Mouse (Mus musculus) G1E (cell line): Measurements from ENCODE around the gene Mns1. TPM values are rescaled to one million over a fixed set of nuclear protein-coding genes. Genes with fewer than 3 reads are reported as not detected.

Experiments
- ATAC-seq: 2 replicates; pipeline ENCODE4 v1.8.0; 2016; ENCODE audit warnings: mild to moderate bottlenecking; ENCODE audit not compliant: insufficient number of reproducible peaks, poor library complexity, low FRiP score, severe bottlenecking; ENCODE audit errors: extremely low read depth
- DNase-seq: peaks from one replicate; pipeline ENCODE4 v3.0.0; 2012; ENCODE audit warnings: low spot score
- H3K27me3 ChIP-seq: 2 replicates; pipeline ENCODE4 v1.6.1; 2012; ENCODE audit warnings: mild to moderate bottlenecking, low read length, inconsistent platforms; ENCODE audit not compliant: insufficient read depth
- H3K36me3 ChIP-seq: replicated peaks from 2 replicates; pipeline ENCODE3; 2012; ENCODE audit warnings: mild to moderate bottlenecking, inconsistent platforms
- H3K4me1 ChIP-seq: 2 replicates; pipeline ENCODE4 v1.6.1; 2012; ENCODE audit warnings: low read depth, low read length, inconsistent platforms, mixed read lengths; ENCODE audit not compliant: insufficient read depth
- H3K4me3 ChIP-seq: 2 replicates; pipeline ENCODE4 v1.5.1; 2012; ENCODE audit warnings: low read depth, mild to moderate bottlenecking, inconsistent platforms, low read length, moderate library complexity, mixed read lengths
- H3K9me3 ChIP-seq: replicated peaks from 2 replicates; pipeline ENCODE4 v1.6.1; 2012; ENCODE audit warnings: inconsistent platforms
- CTCF ChIP-seq: IDR thresholded peaks from 2 replicates; pipeline ENCODE4 v1.5.1; 2012; ENCODE audit warnings: low read depth, low read length, inconsistent platforms, mixed read lengths
- GATA1 ChIP-seq: IDR thresholded peaks from 2 replicates; pipeline ENCODE4 v1.6.1; 2012; ENCODE audit warnings: borderline replicate concordance, low read length, inconsistent platforms, mixed read lengths
- GATA2 ChIP-seq: IDR thresholded peaks from 2 replicates; pipeline ENCODE4 v1.6.1; 2012; ENCODE audit warnings: low read depth, low read length, inconsistent platforms, borderline replicate concordance
- POLR2AphosphoS5 ChIP-seq: IDR thresholded peaks from 2 replicates; pipeline ENCODE4 v1.6.1; 2012; ENCODE audit warnings: low read depth, low read length, inconsistent platforms; ENCODE audit not compliant: insufficient replicate concordance
- TAL1 ChIP-seq: conservative IDR thresholded peaks from 2 replicates; pipeline ENCODE4 v1.6.1; 2012; ENCODE audit warnings: low read depth, low read length, inconsistent platforms, mixed read lengths
- polyA plus RNA-seq: library from polyadenylated mRNA; stranded (reverse); fragments of >175 nt; gene quantifications from 2 replicates; pipeline ENCODE4 v1.2.3, GENCODE M21; 2012
- total RNA-seq, 2 experiments: library from RNA; stranded (forward) in 1 of 2; stranded (reverse) in 1 of 2; fragments of 200-1000 nt in 1 of 2; fragments of >200 nt in 1 of 2; fragmentation: Nextera tagmentation in 1 of 2; gene quantifications; 2 replicates each; pipeline ENCODE4 v1.2.3; 2014 to 2017

Gene Mns1
- total and polyA plus RNA-seq, 3 experiments, result 33.2 to 357 (median 138) TPM

DNA sequence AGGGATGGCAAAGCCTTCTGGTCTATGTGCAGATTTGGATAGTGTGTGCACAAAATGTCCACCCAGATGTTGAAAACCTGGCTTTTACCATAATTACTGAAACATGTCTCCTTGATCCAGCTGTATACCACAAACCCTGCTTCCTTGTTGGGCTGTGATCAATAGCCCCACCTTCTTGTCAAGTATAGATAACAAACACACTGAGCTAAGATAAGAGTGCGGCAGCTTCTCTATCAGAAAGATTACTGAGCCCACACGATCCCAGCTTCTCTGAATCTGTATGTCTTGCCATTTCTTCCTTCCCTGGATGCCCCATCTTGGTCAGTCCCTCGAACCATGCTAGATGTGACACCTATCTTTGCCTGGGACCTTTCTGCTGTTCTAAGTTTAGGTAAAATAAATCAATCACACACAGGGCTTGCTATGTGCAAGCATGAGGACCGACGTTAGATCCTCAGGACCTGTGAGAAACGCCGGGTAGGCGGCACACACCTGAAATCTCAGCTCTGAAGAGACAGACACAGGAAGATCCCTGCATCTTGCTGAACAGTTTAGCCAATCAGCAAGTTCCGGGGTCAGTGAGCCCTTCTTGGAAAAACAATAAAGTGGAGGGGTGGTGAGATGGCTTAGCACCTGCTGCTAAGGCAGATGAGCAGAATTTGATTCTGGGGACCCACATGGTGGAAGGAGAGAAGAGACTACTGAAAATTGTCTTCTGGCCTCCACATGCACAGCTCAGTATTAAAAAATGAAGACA lies 31.8 kb upstream of the Mns1 start:
- Histone ChIP-seq H3K27me3 (no peaks in the 10 kb centered on the region), H3K9me3 (no peaks in the 10 kb centered on the region; the same call in 1 of the 2 replicates), H3K4me1 (peaks cover 63% of the 10 kb centered on the region), H3K4me3 (no peak overlapping the region; the same call in 1 of the 2 replicates), H3K36me3 (no peaks in the 10 kb centered on the region)
- DNase-seq (peak; percentile 50), ATAC-seq (peak; percentile 25)
- TF ChIP-seq TAL1 (peak; percentile 83), GATA2 (no peak)

GRCm38 (mm10) chr9:72408131-72408586 lies 29.7 kb upstream of the Mns1 start:
- Histone ChIP-seq H3K36me3 (no peaks in the 10 kb centered on the region), H3K27me3 (no peaks in the 10 kb centered on the region), H3K4me3 (peak overlapping the region; percentile 65), H3K4me1 (peaks cover 78% of the 10 kb centered on the region), H3K9me3 (no peaks in the 10 kb centered on the region; the same call in 1 of the 2 replicates)
- no peak for TF ChIP-seq GATA2
- peak; percentile 83 for TF ChIP-seq CTCF
- ATAC-seq (no peak), DNase-seq (peak; percentile 56)

- peak; percentile 73 for ATAC-seq
- Histone ChIP-seq H3K4me3 (peak overlapping the region; percentile 62), H3K9me3 (no peaks in the 10 kb centered on the region; the same call in 1 of the 2 replicates), H3K36me3 (no peaks in the 10 kb centered on the region), H3K4me1 (peaks cover 81% of the 10 kb centered on the region), H3K27me3 (no peaks in the 10 kb centered on the region)
- peak; percentile 47 for DNase-seq
- TF ChIP-seq POLR2AphosphoS5 (no peak), GATA2 (no peak), TAL1 (peak; percentile 76), CTCF (no peak)
These were observed 28.2 kb upstream of the Mns1 start for GRCm38 (mm10) chr9:72409381-72410225.

GRCm38 (mm10) chr9:72411746-72412145 lies 26.1 kb upstream of the Mns1 start:
- no peaks in the 10 kb centered on the region for H3K36me3 ChIP-seq
- no peak for TF ChIP-seq GATA1
- no peak for TF ChIP-seq TAL1
- TF ChIP-seq POLR2AphosphoS5, result no peak
- no peak for TF ChIP-seq GATA2
- no peak for TF ChIP-seq CTCF
- H3K4me3 ChIP-seq, result no peak overlapping the region
- H3K9me3 ChIP-seq, result no peaks in the 10 kb centered on the region; the same call in 1 of the 2 replicates
- DNase-seq (no peak), ATAC-seq (no peak)
- peaks cover 63% of the 10 kb centered on the region for H3K4me1 ChIP-seq
- no peaks in the 10 kb centered on the region for H3K27me3 ChIP-seq

DNA sequence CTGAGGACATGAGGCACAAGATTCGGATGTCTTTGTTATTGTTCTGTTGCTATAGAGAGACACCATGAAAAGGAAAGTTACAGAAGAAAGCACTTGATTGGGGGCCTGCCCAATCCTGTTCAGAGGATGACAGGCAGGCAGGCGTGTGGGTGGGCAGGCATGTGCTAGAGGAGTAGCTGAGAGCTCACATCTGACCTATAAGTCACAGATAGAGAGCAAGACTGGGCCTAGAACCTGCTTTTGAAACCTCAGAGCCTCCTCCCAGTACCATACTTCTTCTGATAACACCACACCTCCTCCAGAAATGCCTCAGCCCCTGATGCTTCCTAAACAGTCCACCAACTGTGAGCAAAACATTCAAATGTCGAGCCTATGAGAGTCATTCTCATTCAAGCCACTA lies 19.4 kb upstream of the Mns1 start:
- Histone ChIP-seq H3K4me1 (peaks cover 35% of the 10 kb centered on the region), H3K27me3 (no peaks in the 10 kb centered on the region), H3K9me3 (no peaks in the 10 kb centered on the region), H3K4me3 (no peak overlapping the region), H3K36me3 (no peaks in the 10 kb centered on the region)
- TF ChIP-seq GATA1, result no peak
- no peak for TF ChIP-seq POLR2AphosphoS5
- no peak for TF ChIP-seq TAL1
- no peak for TF ChIP-seq CTCF
- ATAC-seq (no peak), DNase-seq (no peak)

DNA sequence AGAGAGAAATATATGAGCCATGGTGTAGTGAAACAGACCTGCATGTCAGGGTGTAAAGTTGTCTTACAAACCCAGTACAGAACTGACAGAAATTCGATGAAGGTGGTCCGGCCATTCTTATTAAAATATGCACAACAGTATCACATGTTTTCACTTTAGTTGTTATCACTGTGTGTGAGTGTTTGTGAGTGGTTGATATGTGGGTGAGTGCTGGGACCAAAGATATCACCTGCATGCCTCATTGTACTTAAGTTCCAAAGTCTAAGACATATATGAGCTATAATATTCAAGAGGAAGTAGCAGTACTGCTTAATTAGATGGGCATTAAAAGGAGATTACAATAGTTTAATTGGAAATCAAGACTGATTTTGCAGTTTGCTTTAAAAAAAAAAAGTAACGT lies 17.3 kb upstream of the Mns1 start:
- no peak for ATAC-seq
- no peaks in the 10 kb centered on the region for H3K9me3 ChIP-seq
- H3K4me3 ChIP-seq, result no peak overlapping the region
- no peaks in the 10 kb centered on the region for H3K27me3 ChIP-seq
- H3K36me3 ChIP-seq, result no peaks in the 10 kb centered on the region
- no peak for TF ChIP-seq POLR2AphosphoS5
- TF ChIP-seq GATA1, result no peak
- TF ChIP-seq GATA2, result no peak
- TF ChIP-seq TAL1, result no peak
- no peak for TF ChIP-seq CTCF
- no peak for DNase-seq
- H3K4me1 ChIP-seq, result peaks cover 23% of the 10 kb centered on the region
